ENCODE assay signal across 1 mouse cellular context in genomic region chr15:4020711-4021110, GRCm38 (mm10).
TF ChIP-seq lines count a peak whose summit lies in the region.

No protein-coding gene starts in this region.

TF ChIP-seq in myocyte, 11 proteins besides CTCF, POLR2A, EP300 and RAD21 (continued from another document):
- TF ChIP-seq MYOD1 (IDR thresholded peaks at IDR 0.05; ENCODE audit: control insufficient read depth in 1 of 3, insufficient read length in 2 of 3, low read depth in 2 of 3): peak; percentile 34 to 70 (median 60)
- no peak for TF ChIP-seq TCF3 (IDR thresholded peaks at IDR 0.05; ENCODE audit: insufficient read length, low read depth)
- TF ChIP-seq TCF12 (IDR thresholded peaks at IDR 0.05; ENCODE audit: insufficient read depth, poor library complexity, severe bottlenecking): peak; percentile 34
- TF ChIP-seq CEBPB (IDR thresholded peaks at IDR 0.05; ENCODE audit: insufficient read depth, poor library complexity, severe bottlenecking): peak; percentile 59; the same call in 1 of the 2 replicates
- no peak for TF ChIP-seq SRF (IDR thresholded peaks at IDR 0.05; ENCODE audit: control insufficient read depth, insufficient read length, low read depth)
